Mouse (Mus musculus) C2C12 (cell line): ENCODE data around the gene Nxn. TPM values are rescaled to one million over a fixed set of nuclear protein-coding genes. Genes with fewer than 3 reads are reported as not detected.
A peak's percentile ranks its signal among the peaks of the same experiment; 100 is the strongest.

ENCODE experiments used
- H3K27me3 ChIP-seq: one replicate; pipeline ENCODE4 v1.6.1; 2011; ENCODE audit not compliant: control insufficient read depth, insufficient read depth, insufficient read length
- H3K36me3 ChIP-seq: one replicate; pipeline ENCODE4 v1.6.1; 2011; ENCODE audit not compliant: control insufficient read depth, insufficient read depth
- H3K4me3 ChIP-seq: one replicate; pipeline ENCODE4 v1.5.1; 2011; ENCODE audit warnings: mild to moderate bottlenecking, control low read depth; ENCODE audit not compliant: poor library complexity, insufficient read depth, severe bottlenecking
- H3K79me2 ChIP-seq: one replicate; pipeline ENCODE4 v1.6.1; 2011; ENCODE audit not compliant: control insufficient read depth, insufficient read depth
- H3K79me3 ChIP-seq: one replicate; pipeline ENCODE4 v1.6.1; 2011; ENCODE audit warnings: low read depth, control low read depth
- H3ac ChIP-seq: one replicate; pipeline ENCODE3; 2011; ENCODE audit warnings: low read depth; ENCODE audit not compliant: control insufficient read depth, insufficient read length
- CEBPB ChIP-seq: IDR thresholded peaks from one replicate; pipeline ENCODE4 v1.6.1; 2011; ENCODE audit warnings: low read depth, mild to moderate bottlenecking, control low read depth, moderate library complexity
- CTCF ChIP-seq: IDR thresholded peaks from one replicate; pipeline ENCODE4 v1.5.1; 2011; ENCODE audit not compliant: control insufficient read depth, insufficient read depth, insufficient read length
- FOSL1 ChIP-seq: IDR thresholded peaks from one replicate; pipeline ENCODE4 v1.8.0; 2011; ENCODE audit warnings: mild to moderate bottlenecking, low read length; ENCODE audit not compliant: poor library complexity, insufficient read depth, severe bottlenecking
- MAX ChIP-seq: IDR thresholded peaks from one replicate; pipeline ENCODE4 v1.6.1; 2011; ENCODE audit warnings: mild to moderate bottlenecking, control low read depth
- MYOD1 ChIP-seq: IDR thresholded peaks from one replicate; pipeline ENCODE4 v1.6.1; 2011; ENCODE audit warnings: low read depth; ENCODE audit not compliant: control insufficient read depth, insufficient read length
- MYOG ChIP-seq: IDR thresholded peaks from one replicate; pipeline ENCODE4 v1.6.1; 2011; ENCODE audit not compliant: control insufficient read depth, insufficient read length; ENCODE audit errors: extremely low read depth
- USF1 ChIP-seq: IDR thresholded peaks from one replicate; pipeline ENCODE4 v1.6.1; 2011; ENCODE audit warnings: low read depth, mild to moderate bottlenecking, control low read depth, moderate library complexity
- polyA plus RNA-seq: library from polyadenylated mRNA; unstranded; fragments of >200 nt; fragmentation: generic; extraction: Trizol; gene quantifications from one replicate; pipeline ENCODE4 v1.2.1, GENCODE M21; 2012; ENCODE audit warnings: missing spikeins

Gene Nxn
- polyA plus RNA-seq, 1 experiment: 85.5 TPM

GRCm38 (mm10) chr11:76309072-76309471, 89.9 kb downstream of the Nxn start:
- Histone ChIP-seq H3K4me3 (no peak overlapping the region), H3K36me3 (no peaks in the 10 kb centered on the region), H3K27me3 (no peaks in the 10 kb centered on the region), H3K79me3 (peaks cover 21% of the 10 kb centered on the region), H3ac (no peak overlapping the region), H3K79me2 (peaks cover 79% of the 10 kb centered on the region)
- TF ChIP-seq USF1 (no peak), MAX (no peak), FOSL1 (no peak), MYOG (no peak), CEBPB (no peak), CTCF (no peak), MYOD1 (no peak)

GRCm38 (mm10) chr11:76306769-76307168, 92.2 kb downstream of the Nxn start:
- Histone ChIP-seq H3K79me3 (peaks cover 28% of the 10 kb centered on the region), H3K36me3 (no peaks in the 10 kb centered on the region), H3K79me2 (peaks cover 87% of the 10 kb centered on the region), H3K27me3 (no peaks in the 10 kb centered on the region), H3K4me3 (no peak overlapping the region), H3ac (no peak overlapping the region)
- TF ChIP-seq MYOD1: no peak
- no peak for TF ChIP-seq MAX
- TF ChIP-seq MYOG: no peak
- no peak for TF ChIP-seq USF1
- no peak for TF ChIP-seq CEBPB
- no peak for TF ChIP-seq CTCF
- no peak for TF ChIP-seq FOSL1

- TF ChIP-seq MYOD1: peak; percentile 93
- TF ChIP-seq MYOG: no peak
- Histone ChIP-seq H3K36me3 (no peaks in the 10 kb centered on the region), H3K79me2 (peaks cover 87% of the 10 kb centered on the region), H3K4me3 (no peak overlapping the region), H3ac (no peak overlapping the region), H3K27me3 (no peaks in the 10 kb centered on the region), H3K79me3 (peaks cover 23% of the 10 kb centered on the region)
These were observed 93.4 kb downstream of the Nxn start for GRCm38 (mm10) chr11:76305571-76305970.

GRCm38 (mm10) chr11:76303368-76303767, 95.6 kb downstream of the Nxn start:
- Histone ChIP-seq H3K27me3 (no peaks in the 10 kb centered on the region), H3K4me3 (no peak overlapping the region), H3ac (no peak overlapping the region), H3K79me3 (peaks cover 20% of the 10 kb centered on the region), H3K36me3 (no peaks in the 10 kb centered on the region), H3K79me2 (peaks cover 89% of the 10 kb centered on the region)
- TF ChIP-seq MAX (no peak), CTCF (no peak)

GRCm38 (mm10) chr11:76300862-76301261, 98.1 kb downstream of the Nxn start:
- no peak overlapping the region for H3K4me3 ChIP-seq
- peaks cover 84% of the 10 kb centered on the region for H3K79me2 ChIP-seq
- TF ChIP-seq MYOG (no peak), USF1 (no peak), MYOD1 (no peak), FOSL1 (no peak), CTCF (no peak), CEBPB (no peak), MAX (no peak)
- H3K79me3 ChIP-seq: peaks cover 21% of the 10 kb centered on the region
- H3K36me3 ChIP-seq: no peaks in the 10 kb centered on the region
- H3K27me3 ChIP-seq: no peaks in the 10 kb centered on the region
- no peak overlapping the region for H3ac ChIP-seq

- Histone ChIP-seq H3K79me3 (peaks cover 23% of the 10 kb centered on the region), H3ac (no peak overlapping the region), H3K79me2 (peaks cover 89% of the 10 kb centered on the region), H3K27me3 (no peaks in the 10 kb centered on the region), H3K4me3 (no peak overlapping the region), H3K36me3 (no peaks in the 10 kb centered on the region)
- no peak for TF ChIP-seq CTCF
- TF ChIP-seq MAX: no peak
- no peak for TF ChIP-seq FOSL1
- TF ChIP-seq MYOD1: no peak
- no peak for TF ChIP-seq MYOG
- TF ChIP-seq CEBPB: no peak
These were observed 100.4 kb downstream of the Nxn start for GRCm38 (mm10) chr11:76298457-76299000.
